Mouse (Mus musculus): Measurements from ENCODE around the gene Gm49387. TPM values are rescaled to one million over a fixed set of nuclear protein-coding genes. Genes with fewer than 3 reads are reported as not detected.

Gm49387 gene
- total RNA-seq, 1 experiment from 2014 or later: 3.0 TPM

DNA sequence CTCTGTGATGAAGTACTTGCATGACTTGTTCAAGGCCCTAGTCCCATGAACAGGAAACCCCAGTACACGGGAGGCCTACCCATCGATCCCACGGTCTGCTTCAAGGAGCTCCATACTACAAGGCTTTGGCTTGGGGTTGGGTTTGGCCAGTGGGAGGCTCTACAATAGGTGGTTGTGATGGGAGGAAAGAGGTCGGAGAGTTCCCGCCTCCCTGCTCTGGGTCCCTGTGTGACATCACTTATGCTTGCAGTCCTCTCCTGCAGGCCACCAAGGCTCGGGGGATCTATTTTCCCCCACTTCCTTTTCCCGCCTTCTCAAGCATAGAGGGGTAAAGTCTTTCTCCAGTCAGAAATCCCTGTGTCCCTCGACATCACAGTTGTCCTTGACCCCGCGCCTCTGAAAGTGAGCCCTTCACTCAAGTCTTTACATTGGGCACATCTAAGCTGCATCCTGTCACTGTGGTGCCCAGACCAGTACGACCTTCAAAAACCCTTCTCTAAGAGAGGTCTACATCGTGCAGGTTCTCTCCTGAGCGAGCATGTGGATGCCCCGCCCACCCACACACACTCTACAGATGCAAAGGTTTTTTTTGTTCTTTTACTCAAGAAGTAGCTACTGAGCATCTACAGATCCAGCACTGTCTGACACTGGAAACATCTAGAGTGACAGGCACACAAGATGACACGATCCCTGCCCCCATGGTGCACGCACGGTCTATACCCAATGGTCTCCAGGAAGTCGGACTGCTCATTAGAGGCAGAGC lies 65.6 kb downstream of the Gm49387 start:
- DNase-seq: no peak

DNA sequence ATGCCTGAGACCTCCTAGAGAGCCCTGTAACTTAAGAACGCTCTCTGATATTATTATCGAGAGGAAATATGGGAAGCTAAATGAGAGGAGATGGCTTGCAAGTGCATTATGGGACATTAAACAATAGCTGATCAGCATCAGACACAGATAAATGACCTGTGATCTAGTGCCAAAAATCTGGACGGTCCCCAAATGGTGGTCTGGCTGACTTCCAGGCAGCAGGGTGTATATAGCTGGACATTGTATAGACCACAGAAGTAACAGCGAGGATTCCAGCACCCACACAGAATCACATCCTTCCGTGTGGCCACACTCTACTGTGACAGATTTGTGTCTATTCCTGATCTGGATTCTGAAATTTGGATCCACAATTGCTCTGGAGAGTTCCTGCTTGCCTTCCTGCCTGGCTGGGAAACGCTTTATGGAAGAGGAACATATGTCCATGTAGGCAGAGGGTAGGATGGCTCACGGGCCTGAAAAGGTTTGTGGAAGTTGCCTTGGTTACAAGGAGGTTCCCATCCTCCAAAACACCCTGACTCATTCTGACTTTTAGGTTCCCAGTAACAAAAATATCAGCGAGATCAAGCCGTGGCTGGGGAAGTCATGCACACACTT lies 68.0 kb downstream of the Gm49387 start:
- DNase-seq: no peak

DNA sequence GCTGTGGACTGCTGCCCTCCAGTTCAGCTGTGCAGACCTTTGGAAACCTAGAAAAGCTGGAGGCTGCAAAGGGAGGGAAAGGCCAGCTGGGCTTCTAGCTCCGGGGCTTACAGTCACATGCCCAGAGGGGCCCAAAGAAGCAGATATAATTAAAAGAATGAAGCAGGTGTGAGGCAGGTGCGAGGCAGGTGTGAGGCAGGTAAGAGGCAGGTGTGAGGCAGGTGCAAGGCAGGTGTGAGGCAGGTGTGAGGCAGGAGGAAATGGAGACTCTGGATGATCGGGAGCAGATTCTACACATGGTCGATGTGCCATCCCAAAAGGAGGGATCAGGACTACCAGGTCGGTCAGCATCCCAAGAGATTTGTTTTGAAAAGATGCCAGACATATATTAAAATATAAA lies 69.3 kb downstream of the Gm49387 start:
- no peak for DNase-seq

DNA sequence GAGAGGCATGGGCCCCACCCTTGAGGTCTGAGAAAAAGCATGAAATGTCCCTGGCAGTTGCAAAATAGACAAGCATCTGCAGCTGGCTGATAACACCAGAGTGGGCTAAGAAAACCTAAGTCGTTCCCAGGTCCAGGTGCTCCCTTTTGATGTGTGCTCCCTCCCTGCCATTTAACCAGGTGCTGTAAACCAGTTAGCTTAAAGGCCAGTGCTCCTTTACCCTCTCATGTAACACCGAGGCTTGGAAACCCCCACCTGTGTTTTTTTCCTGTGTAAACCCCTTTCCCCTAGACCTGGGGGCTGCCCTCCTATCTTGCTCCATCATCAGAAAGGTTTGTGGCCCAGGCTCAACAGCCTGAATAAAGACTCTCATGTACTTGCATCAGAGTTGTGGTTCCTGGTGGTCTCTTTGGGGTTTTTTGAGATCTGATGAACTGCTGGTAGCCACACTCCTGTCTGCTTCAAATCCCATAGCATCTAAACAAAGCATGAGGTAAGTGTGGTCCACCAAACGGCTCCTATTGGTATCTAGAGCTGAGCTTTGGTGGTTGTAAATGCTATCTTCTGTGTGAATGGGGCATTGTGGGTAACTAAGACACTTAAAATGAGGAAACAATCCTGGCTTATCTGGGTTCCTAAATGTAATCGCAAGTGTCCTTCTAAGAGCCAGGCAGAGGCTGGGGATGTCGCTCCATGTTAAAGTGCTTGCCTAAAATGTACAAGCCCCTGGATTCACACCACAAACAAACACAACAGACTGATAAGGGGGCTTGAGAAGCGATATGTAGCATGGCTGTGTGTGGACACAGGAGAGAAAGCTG lies 70.3 kb downstream of the Gm49387 start:
- DNase-seq: no peak

DNA sequence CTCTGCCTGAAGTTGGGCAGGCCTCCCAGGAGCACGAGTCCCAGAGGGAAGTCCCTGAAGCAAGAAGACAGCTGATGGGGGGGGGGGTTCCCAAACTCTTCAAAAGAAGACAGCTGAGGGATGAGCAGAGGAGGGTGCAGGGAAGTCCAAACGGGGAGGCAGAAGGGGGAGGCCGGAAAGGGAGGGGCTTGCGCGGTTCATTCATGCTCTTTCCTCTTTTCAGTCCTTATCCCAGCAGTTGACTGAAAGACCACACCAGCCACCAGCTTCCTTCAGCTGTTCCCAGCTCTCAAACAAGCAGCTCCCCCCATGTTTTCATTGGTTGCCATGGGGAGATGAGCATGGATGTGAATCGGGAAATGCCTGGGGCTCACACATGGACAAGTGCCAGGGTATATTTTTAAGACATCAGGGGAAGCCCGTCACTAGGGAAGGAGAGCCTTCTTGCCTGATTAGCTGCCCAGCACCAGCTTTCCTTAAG lies 71.5 kb downstream of the Gm49387 start:
- DNase-seq: peak; percentile 43

DNA sequence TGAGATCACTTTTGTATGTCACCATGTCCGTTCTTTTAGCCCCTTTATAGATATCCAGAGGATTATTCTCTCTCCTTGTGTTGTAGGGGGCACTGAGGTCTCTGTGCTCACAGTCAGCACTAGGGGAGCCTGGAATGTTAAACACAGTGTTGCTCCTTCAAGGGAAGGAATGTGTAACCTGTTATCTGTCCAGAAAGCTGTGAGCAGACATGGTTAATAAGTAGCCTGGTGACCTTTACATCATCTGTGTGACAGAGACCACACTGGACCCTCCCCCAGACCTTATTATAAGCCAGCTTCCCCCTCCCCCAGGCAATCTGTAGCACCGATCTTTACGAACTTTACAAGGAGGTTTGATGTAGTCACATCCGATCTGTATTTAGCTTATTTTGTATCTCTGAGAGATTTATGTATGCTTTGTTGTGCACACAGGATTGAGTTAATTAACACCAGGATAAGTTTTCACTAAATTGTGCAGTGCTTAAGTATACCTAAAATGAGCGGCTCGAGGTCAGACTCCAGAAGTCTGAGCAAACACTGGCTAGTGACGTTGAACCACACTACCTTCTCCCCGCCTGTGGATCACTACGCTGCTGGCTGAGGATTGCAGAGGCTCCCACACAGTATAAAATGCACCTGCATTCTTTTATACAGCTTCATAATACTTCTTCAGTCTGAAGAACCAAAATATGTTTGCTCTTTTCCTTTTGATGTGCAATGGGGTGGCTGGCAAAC lies 75.0 kb downstream of the Gm49387 start:
- no peak for DNase-seq

DNA sequence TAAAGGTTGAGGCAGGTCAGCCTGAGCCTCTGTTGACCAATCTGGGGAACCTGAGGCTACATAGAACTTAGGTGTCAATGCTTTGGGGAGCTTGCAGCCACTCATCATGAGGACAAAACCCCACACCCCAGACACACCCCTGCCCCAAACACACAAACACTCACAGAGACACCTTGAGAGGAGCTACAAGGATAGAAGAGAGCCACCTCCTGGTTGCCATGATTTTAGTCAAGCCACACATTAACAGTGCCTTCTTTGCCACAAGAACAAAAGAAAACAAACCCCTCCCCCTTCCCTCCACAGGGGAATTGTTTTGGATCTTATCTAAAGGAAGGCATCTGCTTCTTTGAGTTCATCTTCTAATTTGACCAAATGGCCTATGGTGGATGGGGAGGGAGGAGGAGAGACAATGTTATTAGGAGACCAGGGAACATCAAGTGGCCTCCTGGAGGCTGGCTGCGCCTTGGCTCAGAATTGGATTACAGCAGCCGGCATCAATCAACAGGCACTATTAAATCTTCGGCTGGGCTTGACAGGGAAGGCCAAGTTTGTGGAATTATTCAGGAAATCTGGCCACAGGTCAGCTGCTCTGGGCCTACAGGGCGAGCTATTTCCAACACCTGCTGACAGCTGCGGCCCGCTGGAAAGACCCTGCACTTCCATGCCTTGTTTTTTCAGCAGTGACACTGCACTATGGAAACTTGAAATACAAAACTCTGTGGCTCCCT lies 76.1 kb downstream of the Gm49387 start:
- DNase-seq: peak; percentile 82

DNA sequence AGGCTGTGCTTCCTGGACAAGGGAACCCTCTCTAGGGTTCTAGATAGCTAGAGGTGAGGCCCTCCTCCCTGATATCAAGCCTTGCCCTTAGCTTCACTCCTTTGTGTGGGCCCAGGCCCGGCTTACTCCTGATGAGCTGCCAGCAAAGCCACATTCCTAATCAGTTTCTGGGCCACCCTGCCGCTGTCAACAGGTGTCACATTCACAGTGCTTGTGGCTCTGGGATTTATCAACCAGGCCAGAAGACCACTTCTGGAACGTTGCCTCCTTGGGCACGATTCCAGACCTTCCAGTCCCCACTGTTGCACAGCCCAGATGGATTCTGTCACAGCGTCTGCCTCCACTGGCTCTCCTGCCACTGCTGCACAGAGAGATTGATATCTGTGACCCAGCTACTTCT lies 79.8 kb downstream of the Gm49387 start:
- peak; percentile 25 for DNase-seq

DNA sequence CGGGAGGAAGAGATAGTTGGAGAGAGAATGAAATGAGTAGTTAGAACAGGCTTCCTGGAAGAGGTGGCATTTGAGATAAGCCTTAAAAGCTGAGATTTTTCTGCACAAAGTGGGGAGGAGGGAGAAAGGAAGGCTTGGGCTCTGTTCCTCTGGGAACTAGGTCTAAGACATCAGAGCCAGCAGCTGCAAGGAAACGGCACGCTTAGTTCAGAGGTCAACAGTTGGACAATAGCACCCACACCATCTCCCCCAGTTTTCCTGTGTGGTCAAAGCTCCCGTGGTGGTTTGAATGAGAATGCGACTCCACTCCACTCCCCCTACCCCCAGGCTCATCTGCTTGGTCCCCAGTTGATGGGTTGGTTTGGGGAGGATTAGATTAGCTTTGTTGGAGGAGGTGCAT lies 81.5 kb downstream of the Gm49387 start:
- DNase-seq: no peak

DNA sequence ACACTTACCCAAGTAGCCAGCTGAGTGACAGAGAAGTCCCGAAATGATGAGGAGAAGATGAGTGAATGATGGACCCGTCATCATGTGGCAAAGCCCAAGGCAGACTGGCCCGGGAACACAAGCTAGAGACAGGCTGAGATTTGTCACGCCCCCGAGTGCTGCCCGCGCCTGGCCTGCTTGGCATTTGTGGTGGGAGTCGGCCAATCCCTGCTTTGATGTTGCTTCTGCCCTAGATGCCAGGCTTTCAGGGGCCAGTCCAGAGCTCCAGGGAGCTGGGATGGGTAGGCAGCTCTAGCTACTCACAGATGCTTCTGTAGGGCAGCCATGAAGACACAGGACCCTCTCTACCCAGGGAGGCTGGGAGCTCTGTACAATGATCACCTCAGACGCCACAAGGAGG lies 82.9 kb downstream of the Gm49387 start:
- DNase-seq: peak; percentile 30

DNA sequence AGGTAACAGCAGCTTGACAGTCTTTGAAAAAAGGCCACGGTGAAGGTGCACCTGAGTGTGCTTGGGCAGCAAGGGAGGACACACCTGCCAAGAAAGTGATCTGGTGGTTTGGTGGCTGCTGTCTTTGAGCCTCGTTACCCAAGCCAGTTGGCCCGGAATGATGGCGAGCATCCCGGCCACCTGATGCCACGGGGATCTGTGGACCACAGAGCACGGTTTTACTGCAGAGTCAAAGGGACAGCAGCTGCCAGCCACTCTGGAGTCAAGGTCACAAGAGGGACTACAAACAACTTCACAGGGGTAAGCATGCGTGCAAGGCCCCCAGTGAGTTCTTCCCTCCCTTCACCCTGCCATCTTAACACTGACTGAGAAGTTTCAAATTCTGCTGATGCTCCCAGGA lies 83.4 kb downstream of the Gm49387 start:
- no peak for DNase-seq

DNA sequence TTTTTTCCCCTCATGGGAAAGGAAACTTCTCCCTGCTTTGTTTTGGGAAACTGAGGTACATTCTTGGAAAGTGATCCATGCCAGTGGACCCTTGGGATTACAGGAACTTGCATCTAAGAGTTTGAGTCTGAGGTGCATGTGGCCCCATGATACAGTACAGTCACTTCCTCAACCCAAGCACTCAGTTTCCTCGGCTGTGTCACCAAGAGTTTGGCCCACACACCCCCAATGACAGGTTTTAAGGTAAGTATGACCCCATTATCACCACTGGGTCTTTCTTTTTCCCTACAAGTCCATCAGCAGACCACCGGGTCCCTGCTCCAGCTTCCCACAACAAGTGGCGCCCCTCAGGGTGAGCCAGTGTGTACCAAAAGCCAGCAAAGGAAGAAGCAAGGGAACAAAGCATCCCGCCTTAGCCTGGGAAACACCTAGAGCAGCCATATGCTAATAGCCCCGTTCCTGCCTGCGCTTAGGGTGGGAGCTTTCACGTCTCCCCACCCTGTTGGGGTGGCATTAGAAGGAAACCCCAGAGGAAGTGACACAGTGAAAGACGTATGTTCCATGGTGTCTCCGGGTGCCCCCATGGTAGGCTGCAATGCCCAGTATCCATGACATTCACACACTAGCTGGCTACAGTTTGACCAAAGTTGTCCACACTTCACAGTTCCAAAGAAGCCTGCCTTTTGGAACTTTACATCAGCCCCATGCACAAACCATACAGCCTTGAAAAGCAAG lies 84.0 kb downstream of the Gm49387 start:
- no peak for DNase-seq

DNA sequence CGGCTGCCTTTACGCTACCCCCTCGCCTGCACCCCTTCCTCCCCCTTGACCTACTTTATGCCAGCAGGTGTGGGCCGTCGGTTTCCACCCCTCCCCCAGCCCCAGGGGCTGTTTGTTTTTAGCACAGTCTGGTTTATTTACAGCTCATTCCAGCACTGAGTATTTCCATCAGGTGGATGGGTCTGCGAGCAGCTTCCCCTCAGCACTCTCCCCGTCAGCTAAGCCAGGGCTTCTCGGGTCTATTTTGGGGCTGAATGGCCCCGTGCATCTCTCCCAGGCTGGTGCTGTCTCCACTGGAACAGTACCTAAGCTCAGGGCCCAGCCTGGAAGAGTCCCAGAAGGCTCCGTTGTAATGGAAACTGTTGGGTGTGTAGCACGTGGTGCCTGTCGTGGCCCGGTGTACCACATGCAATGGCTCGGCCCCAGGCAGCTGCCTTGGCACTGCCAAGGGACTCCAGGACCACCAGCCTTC lies 84.7 kb downstream of the Gm49387 start:
- DNase-seq: no peak

DNA sequence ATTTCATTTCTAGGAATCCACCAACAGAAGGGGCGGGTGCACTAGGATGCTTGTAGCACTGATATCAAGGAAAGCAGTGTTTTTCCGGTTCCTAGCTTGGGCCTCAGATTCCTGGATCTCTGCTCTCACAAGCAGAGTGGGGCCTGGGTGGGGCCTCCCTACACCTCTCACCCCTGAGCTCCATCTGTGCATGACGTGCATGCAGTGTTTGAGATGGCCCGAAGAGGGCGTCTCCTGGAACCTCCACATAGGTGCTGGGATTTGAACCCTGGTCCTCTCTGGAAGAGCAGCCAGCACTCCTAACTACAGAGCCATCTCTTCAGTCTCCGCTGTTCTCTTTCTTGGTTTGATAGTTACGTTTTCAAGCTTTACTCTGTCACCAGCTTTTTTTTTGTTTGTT lies 85.7 kb downstream of the Gm49387 start:
- no peak for DNase-seq

DNA sequence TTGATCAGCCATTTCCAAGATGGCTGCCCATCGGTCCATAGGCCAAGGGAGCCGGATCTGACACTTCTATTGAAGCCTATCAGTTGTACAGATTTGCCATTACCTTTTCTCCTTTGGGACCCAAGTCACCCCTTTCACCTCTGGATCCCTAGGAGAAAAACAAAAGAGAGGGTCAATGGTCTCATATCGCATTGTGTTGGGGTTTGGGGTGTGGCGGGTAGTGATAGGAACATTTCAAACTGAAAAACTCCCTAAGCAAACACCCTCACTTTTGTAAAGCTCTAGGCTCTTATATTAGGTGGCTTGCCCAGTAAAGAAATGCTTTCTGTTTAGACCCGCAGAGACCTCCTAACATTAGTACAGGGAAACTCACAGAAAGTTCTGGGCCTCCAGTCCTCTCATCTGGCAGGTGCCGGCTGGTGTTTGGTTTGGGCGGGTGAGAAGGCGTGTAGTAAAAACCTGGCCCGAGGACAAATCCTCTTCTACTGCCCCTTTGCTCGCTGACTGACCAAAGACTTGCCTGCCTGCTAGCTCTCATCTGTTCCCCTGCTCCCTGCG lies 96.7 kb downstream of the Gm49387 start:
- DNase-seq: no peak

DNA sequence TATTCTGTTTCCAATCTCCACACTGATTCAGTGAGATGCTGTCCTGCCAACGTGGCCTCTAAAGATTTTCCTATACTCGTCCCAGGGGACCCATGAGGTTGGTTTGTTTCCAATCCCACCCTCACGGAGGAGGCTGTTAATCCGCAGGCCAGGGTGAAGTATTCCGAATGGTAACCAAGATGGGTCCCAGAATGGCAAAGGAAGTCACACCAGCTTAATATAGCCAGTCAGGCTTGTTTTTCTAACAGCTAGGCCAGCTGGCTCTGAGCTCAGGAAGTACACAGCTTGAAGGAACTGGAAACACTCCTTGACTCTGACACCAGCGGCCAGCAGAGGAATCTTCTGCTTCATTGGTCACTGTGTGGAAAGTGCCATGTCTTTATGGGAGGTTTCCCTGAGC lies 103.4 kb downstream of the Gm49387 start:
- no peak for DNase-seq

DNA sequence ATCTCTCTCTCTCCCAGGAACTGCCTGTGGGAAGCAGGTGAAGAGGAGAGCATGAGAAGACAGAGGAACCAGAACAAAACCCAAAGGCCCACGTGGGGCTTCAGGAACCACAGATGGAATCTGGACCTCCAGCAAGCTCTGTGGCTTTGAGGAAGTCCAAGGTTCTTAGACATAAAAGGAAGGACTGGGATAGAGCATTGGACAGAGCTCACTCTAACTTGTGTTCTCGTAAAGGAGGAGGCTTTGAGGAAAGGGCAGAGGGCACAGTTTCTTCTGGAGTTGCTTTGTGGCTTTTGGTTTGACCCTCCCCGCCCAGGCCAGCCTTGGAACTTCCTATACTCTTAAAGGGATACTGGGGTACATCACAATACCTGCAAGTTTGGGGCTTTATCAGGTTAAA lies 108.0 kb downstream of the Gm49387 start:
- DNase-seq: no peak

DNA sequence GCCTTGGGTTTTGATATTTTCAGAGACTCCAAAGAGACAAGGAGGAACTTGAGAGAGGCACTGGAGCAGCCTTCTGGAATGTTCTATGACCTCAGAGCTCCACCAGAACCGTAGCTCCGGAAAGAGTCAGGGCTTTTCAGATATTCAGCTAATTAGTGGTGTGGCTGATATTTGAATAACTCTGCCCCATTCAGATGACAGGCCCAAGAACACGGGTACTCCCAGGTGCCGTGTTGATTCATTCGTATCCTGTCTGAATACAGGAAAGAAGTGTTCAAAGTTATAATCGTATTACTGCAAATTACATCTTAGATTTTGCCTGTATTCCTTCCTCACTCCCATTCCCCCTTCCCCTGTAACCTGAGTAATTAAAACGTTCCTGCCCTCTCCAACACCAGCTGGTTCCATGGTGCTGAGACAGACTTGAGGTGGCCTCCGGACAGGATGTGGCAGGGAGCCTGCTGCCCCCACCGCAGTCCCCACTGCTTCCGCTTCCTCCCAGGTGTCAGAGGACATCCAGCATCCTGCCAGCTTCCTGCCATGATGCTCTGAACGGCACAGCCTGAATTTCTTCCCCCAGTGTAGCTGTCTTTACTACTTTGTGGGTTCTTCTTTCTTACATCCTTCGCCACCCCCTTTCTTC lies 109.1 kb downstream of the Gm49387 start:
- DNase-seq: peak; percentile 67

DNA sequence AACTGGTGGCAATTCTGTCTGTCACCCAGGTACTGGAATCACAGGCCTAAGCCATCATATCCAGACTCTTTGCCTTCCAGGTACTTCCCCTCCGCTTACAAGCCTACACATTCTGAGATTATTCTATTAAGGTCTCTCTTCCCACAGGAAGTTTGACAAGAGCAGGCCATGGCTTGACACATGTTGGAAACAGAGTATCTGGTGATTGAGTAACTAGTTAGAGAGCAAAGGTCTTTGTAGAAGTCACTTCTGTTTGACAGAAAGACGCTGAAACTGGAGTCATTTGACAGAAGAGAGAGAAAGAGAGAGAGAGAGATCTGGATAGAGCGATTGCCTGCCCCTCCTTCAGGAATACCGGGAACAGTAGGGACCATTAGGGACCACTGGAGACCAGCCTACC lies 109.8 kb downstream of the Gm49387 start:
- no peak for DNase-seq

All from adrenal gland, postnatal 14 days (tissue).